Mouse (Mus musculus) MEL (cell line): Measurements from ENCODE around the gene Tsx. TPM values are rescaled to one million over a fixed set of nuclear protein-coding genes. Genes with fewer than 3 reads are reported as not detected.

Experiments
- DNase-seq: peaks from one replicate; pipeline ENCODE4 v3.0.0; 2011; ENCODE audit warnings: low read depth, low spot score
- H3K27ac ChIP-seq: 2 replicates; pipeline ENCODE4 v1.5.1; 2012; ENCODE audit warnings: low read depth, mild to moderate bottlenecking, control low read depth, low read length, moderate library complexity; ENCODE audit not compliant: control insufficient read depth
- H3K27me3 ChIP-seq, 2 experiments: fragments of 150-350 bp in 1 of 2; sonication (generic) in 1 of 2; 2 replicates each; pipeline ENCODE4 v1.6.1; 2012; ENCODE audit warnings: low read length in 2 of 2, mild to moderate bottlenecking in 2 of 2, improper control_type of control experiment in 1 of 2, moderate library complexity in 1 of 2; ENCODE audit not compliant: insufficient read depth in 2 of 2, control insufficient read depth in 1 of 2
- H3K36me3 ChIP-seq, 2 experiments: 2 replicates each; pipeline ENCODE4 v1.6.1; 2012 to 2014; ENCODE audit warnings: low read length in 2 of 2, improper control_type of control experiment in 1 of 2, inconsistent platforms in 1 of 2, mild to moderate bottlenecking in 1 of 2; ENCODE audit not compliant: insufficient read depth in 2 of 2, control insufficient read depth in 1 of 2
- H3K4me1 ChIP-seq, 2 experiments: fragments of 150-350 bp in 1 of 2; sonication (generic) in 1 of 2; 2 replicates each; pipeline ENCODE4 v1.6.1; 2012; ENCODE audit warnings: low read length in 2 of 2, improper control_type of control experiment in 1 of 2, mild to moderate bottlenecking in 1 of 2; ENCODE audit not compliant: insufficient read depth in 2 of 2, control insufficient read depth in 1 of 2
- H3K4me3 ChIP-seq, 2 experiments: fragments of 150-350 bp in 1 of 2; sonication (generic) in 1 of 2; 2 replicates each; pipeline ENCODE4 v1.5.1; 2012; ENCODE audit warnings: low read depth in 2 of 2, low read length in 2 of 2, mild to moderate bottlenecking in 2 of 2, moderate library complexity in 2 of 2, control low read depth in 1 of 2, improper control_type of control experiment in 1 of 2; ENCODE audit not compliant: control insufficient read depth in 1 of 2, insufficient read depth in 1 of 2
- H3K79me2 ChIP-seq: 2 replicates; pipeline ENCODE4 v1.6.1; 2012; ENCODE audit warnings: mild to moderate bottlenecking, low read length, moderate library complexity; ENCODE audit not compliant: control insufficient read depth, poor library complexity, insufficient read depth
- H3K9ac ChIP-seq: 2 replicates; pipeline ENCODE4 v1.6.1; 2012; ENCODE audit warnings: low read depth, mild to moderate bottlenecking, control low read depth, low read length, moderate library complexity; ENCODE audit not compliant: control insufficient read depth, poor library complexity, severe bottlenecking
- H3K9me3 ChIP-seq: fragments of 150-350 bp; sonication (generic); replicated peaks from 2 replicates; pipeline ENCODE4 v1.6.1; 2012; ENCODE audit warnings: mild to moderate bottlenecking, low read length, improper control_type of control experiment, moderate library complexity; ENCODE audit not compliant: insufficient read depth
- CHD2 ChIP-seq: IDR thresholded peaks from 2 replicates; pipeline ENCODE4 v1.6.1; 2011; ENCODE audit warnings: low read length, improper control_type of control experiment
- CTCF ChIP-seq, 3 experiments: IDR thresholded peaks in 2 of 3; conservative IDR thresholded peaks in 1 of 3; 2 replicates each; pipeline ENCODE4 v1.5.1; 2011 to 2012; ENCODE audit warnings: low read length in 3 of 3, low read depth in 2 of 3, mild to moderate bottlenecking in 2 of 3, improper control_type of control experiment in 1 of 3, inconsistent platforms in 1 of 3, mixed read lengths in 1 of 3, moderate library complexity in 1 of 3; ENCODE audit not compliant: control insufficient read depth in 1 of 3, insufficient read depth in 1 of 3, poor library complexity in 1 of 3, severe bottlenecking in 1 of 3
- ETS1 ChIP-seq: IDR thresholded peaks from 2 replicates; pipeline ENCODE4 v1.6.1; 2012; ENCODE audit warnings: low read depth, mild to moderate bottlenecking, inconsistent platforms, low read length, improper control_type of control experiment, moderate library complexity
- JUND ChIP-seq: IDR thresholded peaks from 2 replicates; pipeline ENCODE4 v1.6.1; 2011; ENCODE audit warnings: low read depth, mild to moderate bottlenecking, improper control_type of control experiment, low read length
- MAZ ChIP-seq: IDR thresholded peaks from 2 replicates; pipeline ENCODE4 v1.6.1; 2012; ENCODE audit warnings: low read depth, mild to moderate bottlenecking, inconsistent platforms, low read length, improper control_type of control experiment
- MEF2A ChIP-seq: IDR thresholded peaks from 2 replicates; pipeline ENCODE4 v1.6.1; 2014; ENCODE audit warnings: low read depth, mild to moderate bottlenecking, inconsistent platforms, low read length, improper control_type of control experiment; ENCODE audit not compliant: poor library complexity, insufficient replicate concordance, severe bottlenecking; ENCODE audit errors: extremely low read depth
- MXI1 ChIP-seq: IDR thresholded peaks from 2 replicates; pipeline ENCODE4 v1.6.1; 2011; ENCODE audit warnings: mild to moderate bottlenecking, low read depth, low read length, improper control_type of control experiment
- MYB ChIP-seq: IDR thresholded peaks from 2 replicates; pipeline ENCODE4 v1.6.1; 2011; ENCODE audit warnings: mild to moderate bottlenecking, low read depth, low read length, improper control_type of control experiment
- NELFE ChIP-seq: IDR thresholded peaks from 2 replicates; pipeline ENCODE4 v1.6.1; 2011; ENCODE audit warnings: low read depth, low read length, improper control_type of control experiment
- NRF1 ChIP-seq: IDR thresholded peaks from 2 replicates; pipeline ENCODE4 v1.6.1; 2014; ENCODE audit warnings: low read depth, mild to moderate bottlenecking, inconsistent platforms, low read length, improper control_type of control experiment, moderate library complexity; ENCODE audit not compliant: poor library complexity, insufficient read depth, severe bottlenecking
- POLR2A ChIP-seq, 2 experiments: IDR thresholded peaks; 2 replicates each; pipeline ENCODE4 v1.6.1; 2011 to 2012; ENCODE audit warnings: low read length in 2 of 2, mild to moderate bottlenecking in 2 of 2, control low read depth in 1 of 2, improper control_type of control experiment in 1 of 2, low read depth in 1 of 2, moderate library complexity in 1 of 2; ENCODE audit not compliant: control insufficient read depth in 1 of 2, insufficient read depth in 1 of 2, poor library complexity in 1 of 2
- POLR2AphosphoS2 ChIP-seq: IDR thresholded peaks from 2 replicates; pipeline ENCODE4 v1.6.1; 2011; ENCODE audit warnings: low read length, improper control_type of control experiment
- SIN3A ChIP-seq: IDR thresholded peaks from 2 replicates; pipeline ENCODE4 v1.6.1; 2012; ENCODE audit warnings: low read length, improper control_type of control experiment, inconsistent platforms
- TAL1 ChIP-seq: IDR thresholded peaks from 2 replicates; pipeline ENCODE4 v1.6.1; 2012; ENCODE audit warnings: mild to moderate bottlenecking, inconsistent platforms, low read length, moderate library complexity, mixed read lengths
- TBP ChIP-seq: IDR thresholded peaks from 2 replicates; pipeline ENCODE4 v1.8.0; 2011; ENCODE audit warnings: low read depth, low read length, improper control_type of control experiment
- TCF12 ChIP-seq: IDR thresholded peaks from 2 replicates; pipeline ENCODE4 v1.6.1; 2014; ENCODE audit warnings: low read depth, mild to moderate bottlenecking, inconsistent platforms, low read length, improper control_type of control experiment, moderate library complexity
- UBTF ChIP-seq: IDR thresholded peaks from 2 replicates; pipeline ENCODE4 v1.6.1; 2012; ENCODE audit warnings: low read depth, mild to moderate bottlenecking, inconsistent platforms, low read length, improper control_type of control experiment, moderate library complexity, borderline replicate concordance; ENCODE audit not compliant: insufficient read depth
- USF2 ChIP-seq, 2 experiments: IDR thresholded peaks; 2 replicates each; pipeline ENCODE4 v1.6.1; 2011 to 2012; ENCODE audit warnings: improper control_type of control experiment in 2 of 2, low read length in 2 of 2, borderline replicate concordance in 1 of 2, inconsistent platforms in 1 of 2, low read depth in 1 of 2, mild to moderate bottlenecking in 1 of 2; ENCODE audit not compliant: insufficient read depth in 1 of 2
- ZKSCAN1 ChIP-seq: IDR thresholded peaks from 2 replicates; pipeline ENCODE4 v1.6.1; 2012; ENCODE audit warnings: low read depth, mild to moderate bottlenecking, inconsistent platforms, low read length, improper control_type of control experiment, moderate library complexity
- ZMIZ1 ChIP-seq: IDR thresholded peaks from 2 replicates; pipeline ENCODE4 v1.6.1; 2012; ENCODE audit warnings: low read depth, mild to moderate bottlenecking, inconsistent platforms, low read length, improper control_type of control experiment, moderate library complexity
- ZNF384 ChIP-seq: IDR thresholded peaks from 2 replicates; pipeline ENCODE4 v1.6.1; 2012; ENCODE audit warnings: low read depth, mild to moderate bottlenecking, inconsistent platforms, low read length, improper control_type of control experiment
- polyA plus RNA-seq, 2 experiments: library from polyadenylated mRNA; stranded (reverse) in 1 of 2; unstranded in 1 of 2; fragments of >175 nt in 1 of 2; fragments of >200 nt in 1 of 2; gene quantifications; 2 replicates each; pipeline versions ENCODE4 v1.2.1 to v1.2.4; 2012; ENCODE audit warnings: low replicate concordance in 2 of 2, low read depth in 1 of 2; ENCODE audit not compliant: insufficient read length in 2 of 2, insufficient read depth in 1 of 2, missing spikeins in 1 of 2
- total RNA-seq: library from RNA; depleted of rRNA; stranded (reverse); fragments of 300-350 nt; gene quantifications from 2 replicates; pipeline ENCODE4 v1.2.3, GENCODE M21; 2012

The Tsx gene
- total and polyA plus RNA-seq, 3 experiments, result not detected

DNA sequence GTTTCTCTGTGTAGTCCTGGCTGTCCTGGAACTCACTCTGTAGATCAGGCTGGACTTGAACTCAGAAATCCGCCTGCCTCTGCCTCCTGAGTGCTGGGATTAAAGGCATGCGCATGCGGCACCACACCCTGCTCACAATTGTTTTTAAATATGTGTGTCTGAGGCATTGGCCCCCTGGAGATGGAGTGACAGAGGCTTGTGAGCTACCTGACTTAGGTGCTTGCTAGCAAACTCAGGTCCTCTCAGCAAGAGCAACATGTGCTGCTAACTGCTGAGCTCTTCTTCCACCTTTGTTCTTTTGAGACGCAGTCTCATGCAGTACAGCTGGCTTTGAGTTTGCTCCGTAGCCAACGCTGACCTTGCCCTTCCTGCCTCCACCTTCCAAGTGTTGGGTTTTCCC lies 38.5 kb downstream of the Tsx start:
- Histone ChIP-seq H3K9ac (no peak overlapping the region), H3K27me3 (no peaks in the 10 kb centered on the region), H3K4me3 (no peak overlapping the region), H3K9me3 (no peaks in the 10 kb centered on the region), H3K27ac (no peak overlapping the region), H3K79me2 (no peaks in the 10 kb centered on the region), H3K4me1 (no peaks in the 10 kb centered on the region), H3K36me3 (no peaks in the 10 kb centered on the region)
- TF ChIP-seq ZKSCAN1, result no peak
- TF ChIP-seq NELFE, result no peak
- TF ChIP-seq ZMIZ1, result no peak
- no peak for TF ChIP-seq CHD2
- no peak for TF ChIP-seq TAL1
- TF ChIP-seq SIN3A, result no peak
- TF ChIP-seq JUND, result no peak
- no peak for TF ChIP-seq ETS1
- TF ChIP-seq POLR2A (IDR thresholded peaks at IDR 0.05; ENCODE audit: control insufficient read depth in 1 of 2, insufficient read depth in 1 of 2, low read depth in 1 of 2, low read length in 2 of 2, poor library complexity in 1 of 2), result no peak
- no peak for TF ChIP-seq MXI1
- TF ChIP-seq TCF12, result no peak
- TF ChIP-seq USF2 (IDR thresholded peaks at IDR 0.05; ENCODE audit: borderline replicate concordance in 1 of 2, insufficient read depth in 1 of 2, low read depth in 1 of 2, low read length in 2 of 2), result no peak
- TF ChIP-seq NRF1, result no peak
- no peak for TF ChIP-seq ZNF384
- TF ChIP-seq UBTF, result no peak
- TF ChIP-seq MAZ, result no peak
- no peak for TF ChIP-seq TBP
- no peak for TF ChIP-seq MYB
- TF ChIP-seq POLR2AphosphoS2, result no peak
- DNase-seq, result no peak

- Histone ChIP-seq H3K27ac (no peak overlapping the region), H3K4me3 (no peak overlapping the region), H3K4me1 (no peaks in the 10 kb centered on the region), H3K27me3 (no peaks in the 10 kb centered on the region), H3K9ac (no peak overlapping the region), H3K9me3 (no peaks in the 10 kb centered on the region), H3K36me3 (no peaks in the 10 kb centered on the region), H3K79me2 (no peaks in the 10 kb centered on the region)
- DNase-seq, result peak; percentile 29
- TF ChIP-seq CTCF (IDR thresholded peaks at IDR 0.05 in 2 of 3, conservative IDR thresholded peaks at IDR 0.05 in 1 of 3; ENCODE audit: control insufficient read depth in 1 of 3, insufficient read depth in 1 of 3, low read depth in 2 of 3, low read length in 3 of 3, poor library complexity in 1 of 3, severe bottlenecking in 1 of 3) (peak; percentile 19 to 28 (median 27); a peak in 3 of 6 replicates), MEF2A (no peak)
These were observed 45.8 kb downstream of the Tsx start for GRCm38 (mm10) chrX:103460056-103460455.
